Mouse (Mus musculus) heart, embryonic 15.5 days (tissue): ENCODE results near the gene Gadd45b. TPM values are rescaled to one million over a fixed set of nuclear protein-coding genes. Genes with fewer than 3 reads are reported as not detected.
A peak's percentile ranks its signal among the peaks of the same experiment; 100 is the strongest.

Experiments used
- ATAC-seq: fragments of 200-750 bp; cut with Nextera tagmentation; replicated peaks from 2 replicates; pipeline ENCODE4 v1.8.0; 2017; ENCODE audit warnings: low read depth, moderate TSS enrichment; ENCODE audit not compliant: insufficient number of reproducible peaks, insufficient read depth, low FRiP score
- H3K27ac ChIP-seq: fragments of 300-500 bp; sonication (generic); 2 replicates; pipeline ENCODE4 v1.5.1; 2015; ENCODE audit warnings: mild to moderate bottlenecking, inconsistent platforms
- H3K27me3 ChIP-seq: fragments of 300-500 bp; sonication (generic); 2 replicates; pipeline ENCODE4 v1.6.1; 2015; ENCODE audit warnings: inconsistent platforms
- H3K36me3 ChIP-seq: fragments of 300-500 bp; sonication (generic); 2 replicates; pipeline ENCODE4 v1.6.1; 2015; ENCODE audit warnings: mild to moderate bottlenecking, inconsistent platforms
- H3K4me1 ChIP-seq: fragments of 300-500 bp; sonication (generic); replicated peaks from 2 replicates; pipeline ENCODE4 v1.6.1; 2015; ENCODE audit warnings: inconsistent platforms
- H3K4me2 ChIP-seq: fragments of 300-500 bp; sonication (generic); 2 replicates; pipeline ENCODE4 v1.6.1; 2015; ENCODE audit warnings: inconsistent platforms, mild to moderate bottlenecking, moderate library complexity
- H3K4me3 ChIP-seq: fragments of 300-500 bp; sonication (generic); 2 replicates; pipeline ENCODE4 v1.5.1; 2015; ENCODE audit warnings: mild to moderate bottlenecking, inconsistent platforms
- H3K9ac ChIP-seq: fragments of 300-500 bp; sonication (generic); 2 replicates; pipeline ENCODE4 v1.6.1; 2015; ENCODE audit warnings: mild to moderate bottlenecking, inconsistent platforms
- H3K9me3 ChIP-seq: fragments of 300-500 bp; sonication (generic); replicated peaks from 2 replicates; pipeline ENCODE4 v1.6.1; 2016; ENCODE audit warnings: inconsistent platforms
- WGBS: fragments of 180-500 bp; shearing (Covaris S2); methylation state at CpG from one replicate; pipeline ENCODE4 v1.1.7; 2015; ENCODE audit warnings: mixed read lengths; 5-methylcytosine and 5-hydroxymethylcytosine counted together
- polyA plus RNA-seq: library from polyadenylated mRNA; unstranded; fragments of >200 nt; fragmentation: Nextera tagmentation; extraction: Ambion mirVana; gene quantifications from 2 replicates; pipeline ENCODE4 v1.2.1, GENCODE M21; 2015

The Gadd45b gene
- polyA plus RNA-seq, 1 experiment from 2014 or later, result 30.8 TPM

GRCm38 (mm10) chr10:80972071-80972987, 42.5 kb downstream of the Gadd45b start:
- no peak overlapping the region for H3K4me2 ChIP-seq
- H3K4me1 ChIP-seq, result peaks cover 26% of the 10 kb centered on the region
- 34% methylated on average over 11 of the region's 11 CpGs for WGBS
- H3K9ac ChIP-seq, result 0 out of 2 replicates have a peak overlapping the region, but pooled peaks have one; percentile 20
- H3K36me3 ChIP-seq, result no peaks in the 10 kb centered on the region
- H3K27ac ChIP-seq, result peak overlapping the region; percentile 48
- no peak; the same call in 1 of the 2 replicates for ATAC-seq
- H3K4me3 ChIP-seq, result no peak overlapping the region
- H3K27me3 ChIP-seq, result no peaks in the 10 kb centered on the region
- H3K9me3 ChIP-seq, result no peaks in the 10 kb centered on the region

DNA sequence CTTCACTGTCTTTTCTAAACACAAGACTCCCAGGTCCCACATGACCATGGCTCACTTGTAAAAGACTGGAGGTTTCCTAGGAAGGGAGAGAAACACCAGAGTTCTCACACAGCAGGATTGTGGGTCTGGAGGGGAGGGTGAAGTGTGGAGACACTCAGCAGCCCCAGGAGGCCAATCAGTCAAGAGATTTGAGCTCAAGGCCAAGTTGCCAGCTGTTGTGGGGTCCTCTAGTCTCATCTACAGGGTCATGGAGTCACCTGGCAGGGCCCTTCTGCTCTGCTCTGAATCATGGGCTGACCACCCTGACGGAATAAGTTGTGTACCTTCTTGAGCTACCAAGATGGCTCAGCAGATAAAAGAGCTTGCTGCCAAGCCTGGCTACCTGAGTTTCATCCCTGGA, 43.8 kb downstream of the Gadd45b start:
- Histone ChIP-seq H3K4me2 (no peak overlapping the region), H3K4me3 (no peak overlapping the region), H3K4me1 (peaks cover 25% of the 10 kb centered on the region), H3K27me3 (no peaks in the 10 kb centered on the region), H3K27ac (no peak overlapping the region), H3K36me3 (no peaks in the 10 kb centered on the region), H3K9ac (no peak overlapping the region), H3K9me3 (no peaks in the 10 kb centered on the region)
- 81% methylated on average over 1 of the region's 1 CpGs for WGBS
- ATAC-seq, result no peak

DNA sequence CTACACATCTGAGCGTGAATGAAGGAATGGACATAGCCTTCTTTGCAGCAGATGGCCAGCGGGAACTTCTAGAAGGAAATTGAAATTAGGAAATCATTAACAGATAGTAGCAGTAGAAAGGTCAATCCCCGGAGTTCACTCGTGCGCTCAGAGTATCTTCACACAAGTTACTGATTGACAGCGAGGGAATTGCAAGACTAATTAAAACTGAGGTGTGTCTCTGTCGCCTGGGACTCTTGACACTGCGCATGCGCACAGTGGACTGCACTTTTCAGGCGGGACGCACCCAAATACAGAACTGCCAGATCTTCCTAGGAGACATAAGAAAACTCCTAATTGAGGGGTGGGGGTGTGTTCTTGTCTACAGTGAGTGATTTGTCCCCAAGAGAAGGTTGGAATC, 45.6 kb downstream of the Gadd45b start:
- Histone ChIP-seq H3K9me3 (no peaks in the 10 kb centered on the region), H3K4me2 (no peak overlapping the region), H3K27ac (no peak overlapping the region), H3K9ac (no peak overlapping the region), H3K4me1 (peaks cover 25% of the 10 kb centered on the region), H3K36me3 (no peaks in the 10 kb centered on the region), H3K4me3 (no peak overlapping the region), H3K27me3 (no peaks in the 10 kb centered on the region)
- 90% methylated on average over 11 of the region's 11 CpGs for WGBS
- ATAC-seq, result no peak

DNA sequence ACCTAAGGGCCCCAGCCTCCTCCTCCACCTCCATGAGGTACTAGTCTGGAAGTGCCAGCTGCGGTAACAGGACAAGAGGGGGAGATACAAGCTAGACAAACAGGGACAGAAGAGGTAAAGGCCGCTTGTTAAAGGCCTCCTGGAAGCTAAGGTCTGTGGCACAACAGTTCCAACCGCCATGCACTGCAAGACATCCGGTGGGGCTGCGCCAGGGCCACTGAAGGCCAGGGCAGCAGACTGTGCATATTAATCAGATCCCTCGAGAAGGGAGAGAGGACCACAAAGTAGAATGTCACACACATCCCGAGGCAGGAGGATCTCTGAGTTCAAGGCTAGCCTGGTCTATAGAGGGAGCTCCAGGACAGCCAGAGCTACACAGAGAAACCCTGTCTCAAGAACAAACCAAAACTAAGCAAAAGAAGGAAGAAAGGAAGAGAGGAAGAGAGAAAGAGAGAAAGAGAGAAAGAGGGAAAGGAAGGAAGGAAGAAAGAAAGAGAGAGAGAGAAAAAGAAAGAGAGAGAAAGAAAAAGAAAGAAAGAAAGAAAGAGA, 51.8 kb downstream of the Gadd45b start:
- H3K36me3 ChIP-seq, result no peaks in the 10 kb centered on the region
- H3K27me3 ChIP-seq, result peaks cover 27% of the 10 kb centered on the region
- no peak overlapping the region for H3K4me3 ChIP-seq
- 50% methylated on average over 7 of the region's 7 CpGs for WGBS
- H3K9ac ChIP-seq, result no peak overlapping the region
- H3K27ac ChIP-seq, result no peak overlapping the region
- H3K9me3 ChIP-seq, result no peaks in the 10 kb centered on the region
- H3K4me2 ChIP-seq, result no peak overlapping the region
- ATAC-seq, result no peak
- peaks cover 14% of the 10 kb centered on the region for H3K4me1 ChIP-seq

Other genes starting within 250 kb of the Gadd45b start
- 22.1 and 33.6 TPM in 2 replicates for gene Mob3a, start 228.1 kb upstream of the Gadd45b start, polyA plus RNA-seq
- gene Izumo4, start 227.9 kb upstream of the Gadd45b start, polyA plus RNA-seq, result 10.4 and 14.6 TPM in 2 replicates
- gene Ap3d1, start 187.8 kb upstream of the Gadd45b start, polyA plus RNA-seq, result 45.0 and 51.4 TPM in 2 replicates
- 16.1 and 22.4 TPM in 2 replicates for gene Dot1l, start 174.9 kb upstream of the Gadd45b start, polyA plus RNA-seq
- gene Sf3a2, start 131.9 kb upstream of the Gadd45b start, polyA plus RNA-seq, result 38.3 and 48.3 TPM in 2 replicates
- 65.2 and 83.1 TPM in 2 replicates for gene Plekhj1, start 131.4 kb upstream of the Gadd45b start, polyA plus RNA-seq
- 0.16 and 0.19 TPM in 2 replicates for gene Amh, start 124.8 kb upstream of the Gadd45b start, polyA plus RNA-seq
- gene Jsrp1, start 116.6 kb upstream of the Gadd45b start, polyA plus RNA-seq, result 4.0 and 5.1 TPM in 2 replicates
- 1,772 and 2,077 TPM in 2 replicates for gene Oaz1, start 103.4 kb upstream of the Gadd45b start, polyA plus RNA-seq
- gene Lingo3, start 86.0 kb upstream of the Gadd45b start, polyA plus RNA-seq, result 0.29 and 0.43 TPM in 2 replicates
- gene Lsm7, start 74.9 kb upstream of the Gadd45b start, polyA plus RNA-seq, result 153 and 154 TPM in 2 replicates
- 23.1 and 32.5 TPM in 2 replicates for gene Sppl2b, start 74.8 kb upstream of the Gadd45b start, polyA plus RNA-seq
- gene Tmprss9, start 58.2 kb upstream of the Gadd45b start, polyA plus RNA-seq, result 0.04 TPM in 1 of 2 replicates, not detected in the other
- gene Timm13, start 29.1 kb upstream of the Gadd45b start, polyA plus RNA-seq, result 269 and 299 TPM in 2 replicates
- 22.0 and 32.1 TPM in 2 replicates for gene Lmnb2, start 11.8 kb upstream of the Gadd45b start, polyA plus RNA-seq
- gene Gng7, start 84.9 kb downstream of the Gadd45b start, polyA plus RNA-seq, result 1.1 and 1.9 TPM in 2 replicates
- 0.29 TPM in 1 of 2 replicates, not detected in the other for gene Diras1, start 95.6 kb downstream of the Gadd45b start, polyA plus RNA-seq
- gene Slc39a3, start 107.4 kb downstream of the Gadd45b start, polyA plus RNA-seq, result 7.1 and 11.8 TPM in 2 replicates
- 133 and 166 TPM in 2 replicates for gene Sgta, start 130.1 kb downstream of the Gadd45b start, polyA plus RNA-seq
- 22.3 and 31.6 TPM in 2 replicates for gene Thop1, start 140.0 kb downstream of the Gadd45b start, polyA plus RNA-seq
- 0.48 and 0.99 TPM in 2 replicates for gene Creb3l3, start 168.8 kb downstream of the Gadd45b start, polyA plus RNA-seq
- gene Map2k2, start 175.8 kb downstream of the Gadd45b start, polyA plus RNA-seq, result 130 and 153 TPM in 2 replicates
- 25.6 and 31.0 TPM in 2 replicates for gene Zbtb7a, start 205.1 kb downstream of the Gadd45b start, polyA plus RNA-seq
- 29.1 and 41.6 TPM in 2 replicates for gene Pias4, start 237.8 kb downstream of the Gadd45b start, polyA plus RNA-seq
- gene Eef2, start 246.6 kb downstream of the Gadd45b start, polyA plus RNA-seq, result 350 and 441 TPM in 2 replicates